Mouse (Mus musculus): ENCODE measurements around the gene Arl6ip5. TPM values are rescaled to one million over a fixed set of nuclear protein-coding genes. Genes with fewer than 3 reads are reported as not detected.
A peak's percentile ranks its signal among the peaks of the same experiment; 100 is the strongest.

Gene Arl6ip5
- polyA plus RNA-seq, 1 experiment from 2014 or later: 69.1 TPM

DNA sequence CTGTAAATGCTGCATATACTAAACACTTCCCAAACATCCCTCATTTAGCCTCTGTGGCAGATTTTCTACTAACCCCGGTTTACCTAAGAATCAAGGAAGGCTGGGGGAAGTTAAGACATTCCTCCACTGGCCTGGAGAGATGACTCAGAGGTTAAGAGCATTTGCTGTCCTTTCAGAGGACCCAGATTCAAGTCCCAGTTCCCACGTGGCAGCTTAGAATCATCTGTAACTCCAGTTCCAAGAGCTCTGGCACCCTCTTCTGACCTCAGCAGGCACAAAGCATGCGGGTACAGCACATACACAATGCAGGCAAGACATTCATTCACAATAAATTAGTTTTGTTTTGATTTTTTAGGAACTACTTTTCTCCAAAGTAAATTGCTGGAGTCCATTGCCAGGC, 1.3 kb upstream of the Arl6ip5 start:
- Histone ChIP-seq H3K4me3 (no peak overlapping the region), H3K36me3 (no peaks in the 10 kb centered on the region), H3K4me1 (peaks cover 26% of the 10 kb centered on the region), H3K4me2 (no peak overlapping the region), H3K27me3 (no peaks in the 10 kb centered on the region), H3K27ac (no peak overlapping the region), H3K9me3 (no peaks in the 10 kb centered on the region), H3K9ac (no peak overlapping the region)
- ATAC-seq (ENCODE audit: insufficient number of reproducible peaks, insufficient read depth, low FRiP score, low TSS enrichment, low read depth): no peak
- 51% methylated on average over 3 of the region's 3 CpGs for WGBS

DNA sequence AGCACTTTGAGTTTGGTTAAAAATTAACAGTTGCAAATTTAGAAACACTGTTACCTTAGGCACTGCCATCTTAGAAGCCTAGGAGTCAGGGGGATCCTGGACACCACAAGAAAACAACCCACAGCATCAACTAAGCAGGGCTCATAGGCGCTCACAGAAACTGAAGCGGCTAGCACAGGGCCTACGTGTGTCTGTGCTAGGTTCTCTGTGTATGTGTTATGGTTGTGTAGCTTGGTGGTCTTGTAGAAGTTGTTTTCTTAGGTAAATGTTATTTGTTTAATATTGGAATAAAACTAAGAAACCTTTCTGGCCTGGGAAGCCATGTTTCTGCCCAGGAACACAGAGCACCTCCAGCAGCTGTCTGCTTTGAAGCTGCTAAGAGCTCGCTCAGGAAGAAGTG, 738 bp upstream of the Arl6ip5 start:
- no peak for ATAC-seq (ENCODE audit: insufficient number of reproducible peaks, insufficient read depth, low FRiP score, low TSS enrichment, low read depth)
- Histone ChIP-seq H3K27ac (no peak overlapping the region), H3K4me2 (no peak overlapping the region; the same call in 1 of the 2 replicates)

DNA sequence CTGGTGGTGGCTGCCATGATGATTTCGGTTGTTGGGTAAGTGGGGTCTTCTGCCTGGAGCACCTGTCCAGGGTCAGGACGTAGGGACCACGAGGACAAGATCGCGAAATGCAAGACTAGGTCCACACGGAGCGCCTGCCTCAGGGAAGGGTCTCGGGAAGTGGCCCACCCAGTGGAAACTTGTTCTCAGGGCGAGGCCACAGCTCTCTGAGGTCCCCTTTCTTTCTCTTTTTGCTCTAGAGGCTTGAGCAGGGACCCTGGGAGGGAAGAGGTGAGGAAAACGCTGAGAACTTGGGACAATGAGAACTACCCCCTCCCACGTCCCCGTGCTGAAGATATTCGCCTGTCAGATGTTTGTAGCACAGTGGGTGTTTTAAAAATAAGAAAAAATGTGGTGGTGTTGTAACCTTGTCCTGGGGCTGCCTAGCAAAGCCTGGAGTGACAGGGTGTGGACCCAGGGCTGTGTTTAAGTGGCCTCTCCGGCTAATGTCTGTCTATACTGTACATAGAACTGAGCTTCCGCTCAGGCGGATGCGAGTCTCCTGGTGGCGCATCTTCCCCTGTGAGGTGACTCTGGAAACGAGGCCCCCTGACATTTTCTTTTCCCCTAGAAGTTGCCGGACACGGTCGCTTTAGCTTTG, 593 bp downstream of the Arl6ip5 start:
- WGBS: 1% methylated on average over 22 of the region's 22 CpGs
- ATAC-seq (ENCODE audit: insufficient number of reproducible peaks, insufficient read depth, low FRiP score, low TSS enrichment, low read depth): no peak

More for the DNA sequence above, 738 bp upstream of the Arl6ip5 start:
- H3K9me3 ChIP-seq: no peaks in the 10 kb centered on the region
- no peaks in the 10 kb centered on the region for H3K27me3 ChIP-seq
- peak overlapping the region; percentile 51; the same call in 1 of the 2 replicates for H3K9ac ChIP-seq
- no peak overlapping the region for H3K4me3 ChIP-seq
- 80% methylated on average over 4 of the region's 4 CpGs for WGBS
- H3K36me3 ChIP-seq: peaks cover 3% of the 10 kb centered on the region; the same call in 1 of the 2 replicates
- H3K4me1 ChIP-seq: peaks cover 22% of the 10 kb centered on the region

DNA sequence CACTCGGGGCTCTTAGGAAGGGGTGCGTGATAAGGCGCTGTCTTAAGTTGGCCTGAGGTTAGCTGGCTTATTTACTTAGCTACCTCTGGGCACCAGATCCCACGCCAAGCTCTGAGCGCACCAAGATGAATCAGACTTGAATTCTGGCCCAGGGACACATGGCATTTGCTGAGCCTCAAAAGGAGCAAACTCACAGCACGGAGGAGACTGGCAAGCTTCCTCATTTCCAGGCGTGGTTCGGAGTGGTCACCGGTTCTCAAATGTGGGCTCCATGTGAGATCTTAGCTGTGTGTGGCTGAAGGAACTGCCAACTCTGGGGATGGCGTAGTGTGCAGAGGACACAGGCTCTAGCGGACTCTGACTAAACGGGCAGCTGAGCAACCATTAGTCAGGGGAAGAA, 1.5 kb downstream of the Arl6ip5 start:
- Histone ChIP-seq H3K4me1 (peaks cover 22% of the 10 kb centered on the region), H3K4me2 (peak overlapping the region; percentile 80), H3K9me3 (no peaks in the 10 kb centered on the region), H3K27me3 (no peaks in the 10 kb centered on the region), H3K9ac (peak overlapping the region; percentile 79), H3K27ac (no peak overlapping the region), H3K36me3 (peaks cover 10% of the 10 kb centered on the region; the same call in 1 of the 2 replicates), H3K4me3 (peak overlapping the region; percentile 69)
- 73% methylated on average over 12 of the region's 12 CpGs for WGBS
- ATAC-seq (ENCODE audit: insufficient number of reproducible peaks, insufficient read depth, low FRiP score, low TSS enrichment, low read depth): no peak

More for the DNA sequence above, 593 bp downstream of the Arl6ip5 start:
- peak overlapping the region; percentile 80 for H3K4me2 ChIP-seq
- peaks cover 22% of the 10 kb centered on the region for H3K4me1 ChIP-seq
- peak overlapping the region; percentile 79 for H3K9ac ChIP-seq
- peak overlapping the region; percentile 69 for H3K4me3 ChIP-seq
- H3K27ac ChIP-seq: 0 out of 2 replicates have a peak overlapping the region, but pooled peaks have one; percentile 3
- H3K27me3 ChIP-seq: no peaks in the 10 kb centered on the region
- peaks cover 10% of the 10 kb centered on the region; the same call in 1 of the 2 replicates for H3K36me3 ChIP-seq
- H3K9me3 ChIP-seq: no peaks in the 10 kb centered on the region

DNA sequence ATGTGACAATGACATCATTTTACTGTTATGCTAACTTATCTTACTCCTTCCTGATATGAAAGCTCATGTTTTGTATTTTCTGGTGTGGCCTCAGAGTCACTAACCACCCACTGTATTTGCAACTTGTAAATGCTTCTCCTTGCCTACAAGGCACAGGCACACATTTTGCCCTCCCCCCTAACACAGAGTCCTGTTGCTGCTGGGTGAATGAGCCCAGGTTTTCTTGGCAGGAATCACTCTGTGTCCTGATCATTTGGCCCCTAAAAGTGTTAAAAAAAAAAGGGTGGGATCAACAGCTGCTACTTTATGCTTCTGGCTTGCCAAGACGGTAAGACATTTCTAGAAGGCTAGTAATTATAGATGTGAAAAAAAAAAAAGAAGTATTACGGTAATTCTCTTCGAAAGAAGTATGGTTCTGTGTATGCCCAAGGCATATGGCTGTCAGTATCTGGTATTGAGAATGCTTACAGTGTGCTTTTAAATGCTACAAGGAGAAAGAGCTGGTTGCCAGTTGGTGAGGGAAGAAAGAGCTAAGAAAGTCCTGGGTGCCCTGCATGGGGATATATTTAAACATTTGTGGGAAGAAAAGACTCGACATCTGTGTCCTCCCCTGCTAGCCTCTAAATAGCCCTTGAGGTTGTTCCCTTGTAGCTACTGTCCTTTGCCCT, 5.8 kb downstream of the Arl6ip5 start:
- Histone ChIP-seq H3K27ac (0 out of 2 replicates have a peak overlapping the region, but pooled peaks have one; percentile 39), H3K4me3 (no peak overlapping the region), H3K9ac (no peak overlapping the region), H3K27me3 (no peaks in the 10 kb centered on the region), H3K4me2 (no peak overlapping the region), H3K9me3 (no peaks in the 10 kb centered on the region), H3K36me3 (peaks cover 10% of the 10 kb centered on the region; the same call in 1 of the 2 replicates), H3K4me1 (peaks cover 24% of the 10 kb centered on the region)
- no peak for ATAC-seq (ENCODE audit: insufficient number of reproducible peaks, insufficient read depth, low FRiP score, low TSS enrichment, low read depth)
- WGBS: 61% methylated on average over 4 of the region's 4 CpGs

DNA sequence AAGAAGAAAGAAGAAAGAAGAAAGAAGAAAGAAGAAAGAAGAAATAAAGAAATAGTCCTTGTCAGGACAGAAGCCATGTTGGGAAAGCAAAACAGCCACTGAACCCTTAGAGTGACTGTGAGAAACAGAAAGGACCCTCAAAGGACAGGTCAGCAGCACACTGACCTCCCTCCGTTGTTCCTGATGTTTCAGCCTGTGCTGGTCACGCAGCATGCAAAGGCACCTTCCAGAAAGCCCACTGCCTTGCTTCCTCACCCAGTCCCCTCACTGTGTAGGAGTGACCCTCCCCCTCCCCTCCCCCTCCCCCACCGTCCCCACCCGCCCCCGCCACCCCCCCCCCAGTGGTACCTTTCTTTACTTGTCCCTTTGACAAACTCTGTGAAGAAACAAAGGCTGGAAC, 10.2 kb downstream of the Arl6ip5 start:
- Histone ChIP-seq H3K36me3 (no peaks in the 10 kb centered on the region), H3K4me3 (no peak overlapping the region), H3K4me1 (peaks cover 31% of the 10 kb centered on the region), H3K9ac (no peak overlapping the region), H3K9me3 (no peaks in the 10 kb centered on the region), H3K27me3 (no peaks in the 10 kb centered on the region), H3K4me2 (no peak overlapping the region), H3K27ac (no peak overlapping the region)
- 79% methylated on average over 2 of the region's 5 CpGs for WGBS
- no peak for ATAC-seq (ENCODE audit: insufficient number of reproducible peaks, insufficient read depth, low FRiP score, low TSS enrichment, low read depth)

DNA sequence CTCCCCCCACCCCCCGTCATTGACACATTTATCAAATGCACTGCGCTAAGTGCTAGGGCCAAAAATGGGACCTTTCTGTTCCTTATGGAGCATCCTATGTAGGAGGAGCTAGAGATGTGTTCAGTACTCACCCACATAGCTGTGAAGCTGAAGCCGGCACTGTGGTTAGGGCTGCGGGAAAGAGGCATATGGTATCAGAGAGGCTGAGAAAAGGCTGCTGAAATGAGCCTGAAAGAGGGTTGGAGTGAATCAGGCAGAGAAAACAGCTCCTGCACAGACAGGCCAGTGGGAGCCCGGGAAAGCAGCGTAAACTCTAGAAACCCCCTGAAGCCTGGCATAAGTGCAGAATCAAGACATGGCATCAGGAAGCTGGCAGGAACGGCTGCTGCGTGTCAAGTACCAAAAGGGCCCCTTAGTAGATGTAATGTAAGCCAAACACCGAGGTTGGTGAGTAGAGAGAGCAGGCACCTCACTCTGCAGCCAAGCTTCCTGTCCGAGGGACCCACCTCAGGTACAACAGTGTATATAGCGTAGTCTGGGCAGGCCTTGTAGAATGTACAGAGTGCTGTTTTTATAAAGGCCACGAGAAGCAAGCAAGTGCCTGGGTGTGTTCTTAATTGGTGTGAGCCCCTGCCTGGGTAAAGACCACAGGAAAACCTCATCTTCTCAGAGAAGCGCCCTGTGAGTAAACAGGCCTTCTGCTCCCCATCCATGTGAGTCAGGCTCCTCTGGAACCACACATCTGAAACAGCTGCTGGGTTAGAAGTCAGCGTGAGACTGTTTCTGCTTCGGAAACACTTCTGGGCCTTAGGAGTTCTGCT, 10.9 kb downstream of the Arl6ip5 start:
- Histone ChIP-seq H3K9ac (peak overlapping the region; percentile 6; the same call in 1 of the 2 replicates), H3K27me3 (no peaks in the 10 kb centered on the region), H3K9me3 (no peaks in the 10 kb centered on the region), H3K4me2 (no peak overlapping the region), H3K36me3 (no peaks in the 10 kb centered on the region), H3K4me1 (peaks cover 31% of the 10 kb centered on the region), H3K4me3 (no peak overlapping the region), H3K27ac (peak overlapping the region; percentile 78)
- no peak for ATAC-seq (ENCODE audit: insufficient number of reproducible peaks, insufficient read depth, low FRiP score, low TSS enrichment, low read depth)
- WGBS: 57% methylated on average over 15 of the region's 15 CpGs

DNA sequence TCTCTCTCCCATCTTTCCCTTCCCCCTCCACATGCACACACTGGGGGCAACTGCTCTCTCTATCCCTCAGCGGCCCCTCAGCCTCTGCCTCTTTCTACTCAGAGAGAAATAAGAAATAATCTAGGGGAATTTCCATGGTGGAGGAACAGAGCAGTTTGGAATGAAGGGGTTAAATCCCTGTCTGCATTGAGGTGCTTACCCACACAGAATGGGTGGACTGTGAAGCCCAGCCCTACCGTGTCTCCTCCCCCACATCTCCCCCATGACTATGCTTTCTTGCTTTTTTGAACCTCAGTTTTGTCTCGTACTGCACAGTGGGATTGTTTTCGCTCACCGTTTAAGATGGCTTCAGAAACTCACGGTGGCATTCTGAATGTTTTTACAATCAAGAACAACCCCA, 11.8 kb downstream of the Arl6ip5 start:
- Histone ChIP-seq H3K9ac (no peak overlapping the region), H3K27ac (peak overlapping the region; percentile 78), H3K36me3 (peaks cover 4% of the 10 kb centered on the region; the same call in 1 of the 2 replicates), H3K27me3 (no peaks in the 10 kb centered on the region), H3K4me3 (no peak overlapping the region), H3K4me1 (peaks cover 28% of the 10 kb centered on the region), H3K4me2 (peak overlapping the region; percentile 30), H3K9me3 (no peaks in the 10 kb centered on the region)
- no peak for ATAC-seq (ENCODE audit: insufficient number of reproducible peaks, insufficient read depth, low FRiP score, low TSS enrichment, low read depth)
- 38% methylated on average over 6 of the region's 6 CpGs for WGBS

DNA sequence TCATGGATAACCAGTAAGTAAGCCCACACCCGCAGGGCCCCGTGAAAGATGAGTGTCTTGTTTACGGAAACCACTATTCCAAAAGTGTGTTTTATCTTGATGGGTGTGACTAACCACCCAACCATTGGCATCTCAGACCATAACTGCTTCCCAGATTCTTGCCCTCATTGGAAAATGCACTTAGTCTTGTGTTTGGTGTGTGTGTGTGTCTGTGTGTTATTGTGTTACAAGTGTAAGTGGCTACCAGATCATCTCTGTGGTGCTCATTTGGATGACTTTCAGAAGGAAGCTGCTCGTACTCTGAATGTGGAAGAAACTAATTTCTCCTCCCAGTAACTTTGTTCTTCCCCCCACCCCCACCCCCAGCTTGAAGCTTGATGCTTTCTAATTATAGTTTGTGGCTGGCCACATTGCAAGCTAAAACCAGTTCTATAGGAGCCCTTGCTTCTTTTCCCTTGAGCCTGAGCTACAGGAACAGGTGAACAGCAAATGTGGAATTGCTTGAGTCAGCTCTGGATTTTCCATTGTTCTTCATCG, 12.5 kb downstream of the Arl6ip5 start:
- no peaks in the 10 kb centered on the region for H3K9me3 ChIP-seq
- peak overlapping the region; percentile 71 for H3K27ac ChIP-seq
- WGBS: 34% methylated on average over 5 of the region's 5 CpGs
- H3K4me1 ChIP-seq: peaks cover 28% of the 10 kb centered on the region
- no peaks in the 10 kb centered on the region for H3K27me3 ChIP-seq
- no peak overlapping the region for H3K4me3 ChIP-seq
- no peak for ATAC-seq (ENCODE audit: insufficient number of reproducible peaks, insufficient read depth, low FRiP score, low TSS enrichment, low read depth)
- H3K9ac ChIP-seq: no peak overlapping the region
- peak overlapping the region; percentile 30 for H3K4me2 ChIP-seq
- peaks cover 5% of the 10 kb centered on the region; the same call in 1 of the 2 replicates for H3K36me3 ChIP-seq

DNA sequence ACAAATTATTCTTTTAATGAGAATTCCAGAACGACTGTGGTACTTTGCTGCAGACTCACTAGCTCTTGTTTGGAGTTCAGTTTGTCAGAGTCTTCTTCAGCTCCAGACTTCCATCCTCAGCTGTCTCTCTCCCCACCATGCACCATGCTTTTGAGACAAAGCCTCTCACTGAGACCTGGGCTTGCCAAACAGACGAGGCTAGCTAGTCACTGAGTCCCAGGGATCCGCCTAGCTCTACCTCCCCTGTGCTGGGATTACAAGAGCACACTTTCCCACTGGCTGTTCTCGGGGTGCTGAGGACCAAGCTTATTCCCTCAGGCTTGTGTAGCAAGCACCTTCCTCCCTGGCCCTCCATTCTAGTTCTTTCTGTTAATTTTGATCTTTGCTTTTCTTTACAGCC, 13.1 kb downstream of the Arl6ip5 start:
- Histone ChIP-seq H3K4me1 (peaks cover 28% of the 10 kb centered on the region), H3K9me3 (no peaks in the 10 kb centered on the region), H3K4me2 (no peak overlapping the region), H3K9ac (no peak overlapping the region), H3K27me3 (no peaks in the 10 kb centered on the region), H3K36me3 (peaks cover 5% of the 10 kb centered on the region; the same call in 1 of the 2 replicates), H3K4me3 (no peak overlapping the region), H3K27ac (peak overlapping the region; percentile 71)
- no peak for ATAC-seq (ENCODE audit: insufficient number of reproducible peaks, insufficient read depth, low FRiP score, low TSS enrichment, low read depth)
- WGBS: 71% methylated on average over 4 of the region's 4 CpGs

DNA sequence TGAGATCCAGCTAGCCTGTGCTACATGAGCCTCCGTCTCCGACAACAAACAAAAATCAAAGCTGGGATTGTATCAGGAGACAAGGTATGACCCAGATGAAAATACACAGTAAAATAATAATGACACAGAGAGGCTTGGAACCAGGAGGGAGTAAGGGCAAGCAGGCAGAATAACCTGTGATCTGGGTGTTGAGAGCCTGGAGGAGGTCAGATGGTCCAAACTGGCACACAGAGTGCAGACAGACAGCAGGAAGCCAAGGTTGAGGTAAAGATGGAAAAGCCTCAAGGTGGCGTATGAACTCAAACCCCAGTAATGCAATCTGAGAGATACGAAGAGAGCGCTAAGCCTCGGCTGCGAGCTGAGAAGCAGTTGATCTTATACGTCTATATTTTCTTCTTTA, 14.0 kb downstream of the Arl6ip5 start:
- WGBS: 90% methylated on average over 8 of the region's 8 CpGs
- H3K4me1 ChIP-seq: peaks cover 28% of the 10 kb centered on the region
- peaks cover 8% of the 10 kb centered on the region for H3K36me3 ChIP-seq
- H3K9ac ChIP-seq: no peak overlapping the region
- no peak overlapping the region for H3K27ac ChIP-seq
- ATAC-seq (ENCODE audit: insufficient number of reproducible peaks, insufficient read depth, low FRiP score, low TSS enrichment, low read depth): no peak
- no peaks in the 10 kb centered on the region for H3K27me3 ChIP-seq
- no peak overlapping the region for H3K4me3 ChIP-seq
- H3K9me3 ChIP-seq: no peaks in the 10 kb centered on the region
- no peak overlapping the region for H3K4me2 ChIP-seq

Data from embryonic facial prominence, embryonic 13.5 days (tissue).